In the genomic region with DNA sequence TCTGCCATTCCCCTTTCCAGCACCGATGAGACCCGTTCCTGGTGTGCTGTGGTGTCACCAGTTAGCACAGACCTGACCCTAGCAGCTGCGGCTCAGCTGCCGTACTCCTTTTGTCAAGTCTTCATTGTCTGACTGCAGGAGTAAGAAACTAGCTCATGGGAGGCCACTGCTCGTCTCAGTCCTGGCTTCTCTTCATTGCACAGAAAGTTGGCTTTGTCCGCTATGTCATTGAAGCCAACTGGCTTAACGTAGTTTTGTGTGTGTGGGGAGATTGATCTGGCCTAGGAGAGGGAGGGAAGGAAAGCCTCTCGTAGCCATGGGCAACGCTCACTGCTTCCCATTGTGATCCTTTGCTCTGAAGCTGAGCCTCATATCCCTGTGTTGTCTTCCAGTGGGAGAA, we compare ENCODE assay signal across 13 mouse cellular contexts. TPM values are rescaled to one million over a fixed set of nuclear protein-coding genes. Genes with fewer than 3 reads are reported as not detected.
DNase-seq lines count a peak whose midpoint lies in the region; ATAC-seq lines count a peak whose summit lies in the region.
"Had no signal": no experiment of that assay in that cellular context is flagged by ENCODE, and none has a peak within 500 bp of the region (broad histone marks: within the 10 kb centered on the region; RNA-seq: fewer than 3 reads in every experiment).

No protein-coding gene starts in this region.

- DNase-seq in cerebellum, postnatal 10 days = peak; percentile 57 to 63
- DNase-seq in cerebellum, adult 9-11 months = no peak
- DNase-seq in retina, postnatal 1 day = peak; percentile 23
- no peak for DNase-seq in retina, embryonic 14.5 days (ENCODE audit: low spot score)
- no peak for DNase-seq in adrenal gland, postnatal 36 days
- DNase-seq in frontal cortex, postnatal 14 days (ENCODE audit: low spot score in 2 of 2) = no peak
- DNase-seq in urinary bladder, postnatal 14 days (ENCODE audit: low spot score) = no peak
- DNase-seq: cerebellum, postnatal 14 days; gastrocnemius, postnatal 25 days; lung, adult 18-20 months; thymus, adult 2 months had no signal

- no peak overlapping the region for H3K4me2 ChIP-seq in midbrain, embryonic 12.5 days (replicated peaks)

- H3K9ac ChIP-seq in midbrain, embryonic 12.5 days (replicated peaks) = no peak overlapping the region

- WGBS in midbrain, embryonic 12.5 days = 21% methylated on average over 9 of the region's 9 CpGs

- peaks cover 21% of the 10 kb centered on the region for H3K4me1 ChIP-seq in midbrain, embryonic 12.5 days

- peaks cover 32% of the 10 kb centered on the region for H3K36me3 ChIP-seq in midbrain, embryonic 12.5 days

- H3K27me3 ChIP-seq in midbrain, embryonic 12.5 days = no peaks in the 10 kb centered on the region

- no peaks in the 10 kb centered on the region for H3K9me3 ChIP-seq in midbrain, embryonic 12.5 days

- peak; percentile 83 for ATAC-seq in midbrain, embryonic 12.5 days (ENCODE audit: low FRiP score, low read depth)
- ATAC-seq: intestine, postnatal 0 days had no signal

- no peak overlapping the region for H3K4me3 ChIP-seq in midbrain, embryonic 12.5 days

- H3K27ac ChIP-seq in midbrain, embryonic 12.5 days (replicated peaks) = peak overlapping the region; percentile 77

RNA-seq across cellular contexts. Expression of a gene that starts 55.7 kb away (rescaled TPM):
- 0.82 and 0.93 TPM in 2 replicates for polyA plus RNA-seq in midbrain, embryonic 12.5 days (2016; fragmentation: Nextera tagmentation; extraction: Ambion mirVana)
- 1 to 10 TPM; 1.4 to 1.8 TPM for total RNA-seq in adrenal gland, postnatal 36 days (2021)

Comparison
In these comparisons a context has a peak if more than half of its experiments do, and no peak if none do; other contexts are left out.
1. DNase-seq: peak in cerebellum, postnatal 10 days (2 of 2) and retina, postnatal 1 day (single experiment); none in cerebellum, adult 9-11 months (single experiment), retina, embryonic 14.5 days (single experiment), adrenal gland, postnatal 36 days (0 of 2), frontal cortex, postnatal 14 days (0 of 2) and urinary bladder, postnatal 14 days (single experiment).